Mouse (Mus musculus) frontal cortex, postnatal 25 days (tissue): ENCODE measurements around the gene Zfp697.
"Not testable (repeated sequence)": the region's sequence is repeated elsewhere in the genome, so short reads cannot be mapped to it uniquely, and the experiment has no call there.

Experiments
- DNase-seq, 2 experiments: peaks; one replicate each; pipeline ENCODE4 v3.0.0; 2022; ENCODE audit warnings: low spot score in 2 of 2

Zfp697 gene

GRCm38 (mm10) chr3:98507229-98507628 lies 125.0 kb downstream of the Zfp697 start:
- DNase-seq = not testable (repeated sequence)

- not testable (repeated sequence) for DNase-seq
These were observed 128.2 kb downstream of the Zfp697 start, which contains the start of gene Hsd3b4 for GRCm38 (mm10) chr3:98510414-98510813. Hsd3b4 (minus strand) TSS chr3:98510514.

- not testable (repeated sequence) for DNase-seq
These were observed 140.5 kb downstream of the Zfp697 start for GRCm38 (mm10) chr3:98522779-98523178.

GRCm38 (mm10) chr3:98524552-98524951 lies 142.3 kb downstream of the Zfp697 start:
- DNase-seq = not testable (repeated sequence)

GRCm38 (mm10) chr3:98524978-98525377 lies 142.7 kb downstream of the Zfp697 start:
- not testable (repeated sequence) for DNase-seq

GRCm38 (mm10) chr3:98547641-98548040 lies 165.4 kb downstream of the Zfp697 start:
- not testable (repeated sequence) for DNase-seq

GRCm38 (mm10) chr3:98548495-98548894 lies 166.2 kb downstream of the Zfp697 start:
- DNase-seq = not testable (repeated sequence)

GRCm38 (mm10) chr3:98550215-98550614 lies 168.0 kb downstream of the Zfp697 start:
- DNase-seq = not testable (repeated sequence)

GRCm38 (mm10) chr3:98550832-98551231 lies 168.6 kb downstream of the Zfp697 start:
- DNase-seq = not testable (repeated sequence)

GRCm38 (mm10) chr3:98560711-98561110 lies 178.4 kb downstream of the Zfp697 start:
- not testable (repeated sequence) for DNase-seq

GRCm38 (mm10) chr3:98563831-98564230 lies 181.6 kb downstream of the Zfp697 start:
- not testable (repeated sequence) for DNase-seq

- DNase-seq = not testable (repeated sequence)
These were observed 182.6 kb downstream of the Zfp697 start for GRCm38 (mm10) chr3:98564894-98565293.

- not testable (repeated sequence) for DNase-seq
These were observed 185.5 kb downstream of the Zfp697 start for GRCm38 (mm10) chr3:98567717-98568116.

- peak; percentile 19 to 64 for DNase-seq
These were observed 198.8 kb downstream of the Zfp697 start for GRCm38 (mm10) chr3:98581024-98581423.

- DNase-seq = not testable (repeated sequence)
These were observed 199.9 kb downstream of the Zfp697 start for GRCm38 (mm10) chr3:98582202-98582601.

GRCm38 (mm10) chr3:98582622-98583021 lies 200.4 kb downstream of the Zfp697 start:
- DNase-seq = not testable (repeated sequence)

GRCm38 (mm10) chr3:98587721-98588120 lies 205.5 kb downstream of the Zfp697 start:
- DNase-seq = no peak

GRCm38 (mm10) chr3:98588707-98589106 lies 206.4 kb downstream of the Zfp697 start, which contains the start of gene Gm10681:
Gm10681 (minus strand) TSS chr3:98588807.
- DNase-seq = no peak

GRCm38 (mm10) chr3:98613540-98613939 lies 231.3 kb downstream of the Zfp697 start:
- DNase-seq = not testable (repeated sequence)

- no peak for DNase-seq
These were observed 231.7 kb downstream of the Zfp697 start for GRCm38 (mm10) chr3:98613963-98614362.

GRCm38 (mm10) chr3:98614406-98614927 lies 232.2 kb downstream of the Zfp697 start:
- DNase-seq = not testable (repeated sequence)

GRCm38 (mm10) chr3:98616244-98616643 lies 234.0 kb downstream of the Zfp697 start:
- DNase-seq = not testable (repeated sequence)

- DNase-seq = not testable (repeated sequence)
These were observed 234.5 kb downstream of the Zfp697 start for GRCm38 (mm10) chr3:98616786-98617185.

- DNase-seq = no peak
These were observed 247.4 kb downstream of the Zfp697 start for GRCm38 (mm10) chr3:98629633-98630032.
